Mouse (Mus musculus) embryo, embryonic 11.5 days (tissue): ENCODE results near the gene Tmem151a.

ENCODE experiments used
- DNase-seq: peaks from one replicate; pipeline ENCODE4 v3.0.0-alpha.2; 2012; ENCODE audit warnings: low read depth, low spot score

Gene Tmem151a

DNA sequence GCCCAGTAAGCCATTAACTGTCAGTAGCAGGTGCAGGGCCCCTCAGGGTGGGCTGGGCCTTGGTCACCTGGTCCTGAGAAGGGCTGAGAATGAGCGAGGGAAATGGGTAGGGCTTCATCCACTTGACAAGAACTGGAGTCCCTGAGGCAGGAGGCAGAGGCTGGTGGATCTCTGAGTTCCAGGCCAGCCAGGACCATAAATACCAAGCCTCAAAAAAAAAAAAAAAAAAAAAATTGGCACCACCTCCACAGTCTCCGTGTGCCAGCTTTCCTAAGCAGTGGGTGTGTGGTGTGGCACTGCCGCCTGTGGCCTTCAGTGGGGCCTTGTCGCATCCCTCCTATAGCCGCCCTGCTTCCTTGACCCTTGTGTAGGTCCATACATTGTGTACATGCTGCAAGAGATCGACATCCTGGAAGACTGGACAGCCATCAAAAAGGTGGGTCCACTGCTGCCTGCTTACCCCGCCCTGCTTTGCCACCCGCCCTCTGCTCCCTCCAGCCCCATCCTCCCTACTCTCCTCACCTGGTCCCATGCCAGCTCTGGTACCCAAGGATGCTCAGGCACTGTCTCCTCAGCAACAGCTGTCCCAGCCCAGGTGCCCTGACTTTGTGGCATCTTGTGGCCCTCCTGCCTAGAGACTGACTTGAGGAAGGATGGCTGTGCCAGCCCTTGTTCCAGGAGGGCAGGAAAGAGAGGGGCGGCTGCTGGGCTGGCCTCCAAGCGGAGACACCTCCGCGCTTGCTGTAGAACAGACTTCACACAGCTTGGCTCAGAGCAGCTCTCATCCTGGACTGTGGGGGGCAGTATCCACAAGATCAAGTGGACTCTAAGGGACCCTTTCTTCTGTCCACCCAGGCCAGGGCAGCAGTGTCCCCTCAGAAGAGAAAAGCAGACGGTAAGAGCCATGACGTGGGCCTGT, 36.9 kb downstream of the Tmem151a start:
- DNase-seq: no peak

DNA sequence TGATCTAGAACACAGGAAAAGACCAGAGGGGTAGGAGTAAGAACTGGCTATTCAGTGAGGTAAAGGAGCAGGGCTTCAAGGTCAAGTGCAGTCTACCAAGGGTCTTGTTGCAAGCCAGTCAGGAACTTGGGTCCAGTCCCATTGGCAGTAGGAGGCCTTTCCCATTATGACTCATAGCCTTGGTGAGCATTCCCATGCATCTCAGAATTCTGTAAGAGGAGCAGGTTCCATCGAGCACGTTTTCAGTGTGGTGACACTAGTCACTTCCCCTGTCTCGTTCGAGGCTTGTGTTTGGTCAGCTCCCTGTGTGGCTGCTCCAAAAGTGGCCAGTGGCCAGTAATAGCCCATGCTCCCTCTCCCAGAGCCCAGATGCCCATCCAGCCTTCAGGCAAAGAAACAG, 39.8 kb downstream of the Tmem151a start:
- DNase-seq: no peak

DNA sequence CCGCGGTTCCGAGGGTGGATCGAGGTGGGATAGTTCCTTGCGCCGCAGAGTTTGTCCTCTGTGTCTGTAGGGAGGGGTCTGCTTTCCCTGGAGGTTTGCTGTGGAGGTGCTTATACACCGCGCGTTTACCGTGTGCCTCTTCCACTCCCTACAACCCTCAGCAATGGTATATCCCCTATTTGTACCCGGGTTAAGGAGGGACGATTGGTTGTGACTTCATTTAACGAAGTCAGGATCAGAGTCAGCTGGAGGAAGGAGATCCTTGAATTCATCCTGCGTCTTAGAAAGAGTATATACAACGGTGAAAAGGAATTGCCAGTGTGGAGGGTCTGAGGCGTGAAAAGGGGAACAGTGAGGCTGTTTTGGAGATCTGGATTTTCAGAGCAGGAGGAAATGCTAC, 43.7 kb downstream of the Tmem151a start:
- DNase-seq: no peak

DNA sequence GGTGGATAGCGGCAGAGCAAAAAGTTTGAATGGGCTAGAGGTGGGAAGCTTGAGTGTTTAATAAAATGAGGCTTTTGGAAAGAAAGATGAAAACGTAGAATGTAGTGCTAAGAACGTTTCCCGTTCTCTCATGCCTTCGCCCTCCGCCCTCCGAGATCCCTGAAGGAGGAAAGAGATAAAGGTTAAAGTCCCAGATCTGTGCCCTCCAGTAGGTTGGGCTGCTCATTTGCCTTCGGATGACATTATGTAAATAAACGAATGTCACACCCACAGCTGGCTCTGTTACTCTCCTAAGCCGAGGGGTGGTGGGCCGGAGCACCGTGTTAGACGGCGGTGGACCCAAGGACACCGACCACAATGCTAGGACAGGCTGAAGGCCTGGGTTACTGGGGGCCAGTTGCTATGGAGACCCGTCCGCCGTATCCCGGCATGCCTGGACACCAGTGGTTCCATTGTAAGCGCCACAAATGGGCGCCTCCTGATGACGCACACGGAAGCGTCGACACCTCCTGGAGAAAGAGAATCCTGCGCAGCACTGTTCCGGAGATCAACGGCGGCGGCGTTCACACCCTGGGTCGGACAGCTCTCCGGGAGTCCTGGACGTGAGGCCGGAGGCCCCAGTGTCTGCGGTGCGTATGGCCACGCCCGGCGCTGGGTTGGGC, 44.3 kb downstream of the Tmem151a start, which contains the start of gene Brms1:
Brms1 (plus strand) TSS at position 493 of the 662 bp plus-strand sequence.
- DNase-seq: peak; percentile 90

DNA sequence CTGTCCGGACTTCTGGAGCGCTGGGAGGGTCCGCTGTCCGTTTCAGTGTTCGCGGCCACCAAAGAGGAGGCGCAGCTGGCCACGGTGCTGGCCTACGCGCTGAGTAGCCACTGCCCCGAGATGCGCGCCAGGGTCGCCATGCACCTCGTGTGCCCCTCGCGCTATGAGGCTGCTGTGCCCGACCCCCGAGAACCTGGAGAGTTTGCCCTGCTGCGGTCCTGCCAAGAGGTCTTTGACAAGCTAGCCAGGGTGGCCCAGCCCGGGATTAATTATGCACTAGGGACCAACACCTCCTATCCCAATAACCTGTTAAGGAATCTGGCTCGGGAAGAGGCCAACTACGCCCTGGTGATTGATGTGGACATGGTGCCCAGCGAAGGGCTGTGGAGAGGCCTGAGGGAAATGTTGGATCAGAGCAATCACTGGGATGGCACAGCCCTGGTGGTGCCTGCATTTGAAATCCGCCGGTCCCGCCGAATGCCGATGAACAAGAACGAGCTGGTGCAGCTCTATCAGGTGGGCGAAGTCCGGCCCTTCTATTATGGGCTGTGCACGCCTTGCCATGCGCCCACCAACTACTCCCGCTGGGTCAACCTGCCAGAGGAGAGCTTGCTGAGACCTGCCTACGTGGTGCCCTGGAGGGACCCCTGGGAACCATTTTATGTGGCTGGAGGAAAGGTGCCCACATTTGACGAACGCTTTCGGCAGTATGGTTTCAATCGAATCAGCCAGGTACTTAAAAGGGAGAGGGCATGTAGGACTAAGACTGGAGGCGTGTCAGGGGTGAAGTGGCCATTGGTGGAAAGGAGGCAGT, 45.8 kb downstream of the Tmem151a start:
- DNase-seq: no peak

DNA sequence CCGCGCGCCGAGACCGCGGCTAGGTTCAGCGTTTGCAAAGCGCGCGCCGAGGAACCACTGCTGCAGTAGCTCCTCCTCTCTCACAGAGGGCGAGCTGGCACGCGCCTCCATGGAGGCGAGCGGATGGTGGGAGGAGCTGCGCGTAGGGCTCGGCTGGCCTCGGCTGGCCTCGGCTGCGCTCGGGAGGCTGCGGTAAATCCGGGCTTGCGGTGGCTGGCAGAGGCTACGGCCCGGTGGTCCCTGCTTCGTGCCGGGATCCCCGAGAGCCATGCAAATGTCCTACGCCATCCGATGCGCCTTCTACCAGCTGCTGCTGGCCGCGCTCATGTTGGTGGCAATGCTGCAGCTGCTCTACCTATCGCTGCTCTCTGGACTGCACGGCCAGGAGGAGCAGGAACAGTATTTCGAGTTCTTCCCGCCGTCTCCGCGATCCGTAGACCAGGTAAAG, 46.6 kb downstream of the Tmem151a start, which contains the start of the genes B4gat1 and AC124502.3:
B4gat1 (plus strand) TSS at position 118 of the 448 bp plus-strand sequence.
AC124502.3 (plus strand) TSS at position 183 of the 448 bp plus-strand sequence.
- peak; percentile 82 for DNase-seq

DNA sequence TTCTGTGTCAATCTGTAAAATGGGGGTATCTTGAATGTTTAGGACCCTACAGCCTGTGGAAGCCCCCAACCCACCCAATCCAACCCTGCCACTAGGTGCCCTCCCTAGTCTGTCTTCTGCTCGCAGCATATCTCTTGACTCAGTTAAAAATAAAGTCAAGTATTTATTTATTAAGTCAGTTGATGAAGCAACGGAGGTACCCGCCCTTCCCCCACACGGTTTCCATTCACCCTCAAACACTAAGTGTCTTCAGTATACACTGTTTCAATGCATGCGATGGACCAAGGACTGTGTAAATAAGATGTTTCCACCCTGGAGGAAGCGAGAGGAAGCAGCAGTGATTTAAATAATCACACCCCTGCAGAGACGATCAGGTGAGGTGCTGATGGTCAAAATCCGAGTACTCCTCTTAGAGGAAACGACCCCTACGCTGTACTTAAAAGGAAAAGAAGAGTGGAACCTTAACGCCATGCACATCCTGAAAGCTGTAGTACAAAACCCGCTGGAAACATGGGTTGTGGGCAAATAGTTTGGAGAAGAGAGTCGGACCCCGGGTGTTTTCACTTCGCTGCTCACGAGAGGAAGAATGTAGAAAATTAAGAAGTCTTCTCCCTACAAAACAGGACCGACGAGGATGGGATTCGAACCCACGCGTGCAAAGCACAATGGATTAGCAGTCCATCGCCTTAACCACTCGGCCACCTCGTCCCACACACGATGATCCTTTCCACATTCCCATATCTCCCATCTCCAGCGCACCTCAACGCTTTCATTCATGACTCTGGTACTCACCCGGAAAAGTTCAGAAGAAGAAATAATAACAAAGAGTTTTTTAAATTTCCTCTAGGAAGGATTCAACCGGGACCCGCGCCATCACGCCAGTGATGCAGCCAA, 47.4 kb downstream of the Tmem151a start:
- peak; percentile 85 for DNase-seq

DNA sequence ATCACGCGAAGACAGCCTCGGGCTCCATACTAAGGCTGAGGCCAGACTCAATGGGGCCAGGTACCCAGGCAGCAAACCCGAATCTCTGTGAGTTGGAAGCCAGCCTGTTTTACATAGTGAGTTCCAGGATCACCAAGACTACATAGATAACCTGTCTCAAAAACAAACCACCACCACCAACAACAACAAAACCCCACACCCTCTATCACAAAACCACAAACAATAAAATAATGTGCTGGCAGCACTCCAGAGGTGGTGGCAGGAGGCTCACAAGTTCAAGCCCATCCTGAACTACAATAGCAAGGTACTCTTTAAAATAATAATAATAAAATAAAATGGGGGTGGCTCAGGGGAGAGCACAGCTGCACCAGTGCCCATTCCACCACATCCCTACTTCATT, 48.8 kb downstream of the Tmem151a start:
- DNase-seq: no peak

DNA sequence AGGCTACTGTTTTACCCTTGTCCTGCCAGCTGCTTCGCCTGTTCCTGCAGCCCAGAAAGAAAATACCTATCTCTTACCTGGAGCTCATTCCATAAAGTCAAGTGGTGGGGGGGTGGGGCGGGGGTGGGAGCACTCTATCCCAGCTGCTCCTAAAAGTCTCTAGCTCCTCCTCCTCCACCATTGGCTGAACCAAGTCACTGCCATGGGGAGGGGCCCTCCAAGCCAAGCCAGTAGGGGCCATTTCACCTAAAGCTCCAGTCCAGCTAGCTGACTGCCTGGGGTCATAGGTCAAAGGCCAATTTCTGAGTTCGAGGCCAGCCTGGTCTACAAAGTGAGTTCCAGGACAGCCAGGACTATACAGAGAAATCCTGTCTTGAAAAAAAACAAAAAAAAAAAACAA, 52.6 kb downstream of the Tmem151a start:
- DNase-seq: no peak

DNA sequence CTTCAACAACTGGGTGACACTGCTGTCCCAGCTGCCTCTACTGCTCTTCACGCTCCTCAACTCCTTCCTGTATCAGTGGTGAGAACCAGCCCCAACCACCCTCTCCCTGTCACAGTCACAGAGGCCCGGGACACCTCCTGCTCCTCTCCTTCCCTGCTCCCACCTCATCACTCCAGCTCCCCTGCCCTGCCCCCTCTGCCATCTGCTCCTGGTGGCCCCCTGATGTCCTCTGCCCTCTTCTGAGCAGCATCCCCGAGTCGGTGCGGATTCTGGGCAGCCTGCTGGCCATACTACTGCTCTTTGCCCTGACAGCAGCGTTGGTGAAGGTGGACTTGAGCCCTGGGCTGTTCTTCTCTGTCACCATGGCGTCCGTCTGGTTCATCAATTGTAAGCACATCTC, 59.2 kb downstream of the Tmem151a start:
- DNase-seq: no peak

DNA sequence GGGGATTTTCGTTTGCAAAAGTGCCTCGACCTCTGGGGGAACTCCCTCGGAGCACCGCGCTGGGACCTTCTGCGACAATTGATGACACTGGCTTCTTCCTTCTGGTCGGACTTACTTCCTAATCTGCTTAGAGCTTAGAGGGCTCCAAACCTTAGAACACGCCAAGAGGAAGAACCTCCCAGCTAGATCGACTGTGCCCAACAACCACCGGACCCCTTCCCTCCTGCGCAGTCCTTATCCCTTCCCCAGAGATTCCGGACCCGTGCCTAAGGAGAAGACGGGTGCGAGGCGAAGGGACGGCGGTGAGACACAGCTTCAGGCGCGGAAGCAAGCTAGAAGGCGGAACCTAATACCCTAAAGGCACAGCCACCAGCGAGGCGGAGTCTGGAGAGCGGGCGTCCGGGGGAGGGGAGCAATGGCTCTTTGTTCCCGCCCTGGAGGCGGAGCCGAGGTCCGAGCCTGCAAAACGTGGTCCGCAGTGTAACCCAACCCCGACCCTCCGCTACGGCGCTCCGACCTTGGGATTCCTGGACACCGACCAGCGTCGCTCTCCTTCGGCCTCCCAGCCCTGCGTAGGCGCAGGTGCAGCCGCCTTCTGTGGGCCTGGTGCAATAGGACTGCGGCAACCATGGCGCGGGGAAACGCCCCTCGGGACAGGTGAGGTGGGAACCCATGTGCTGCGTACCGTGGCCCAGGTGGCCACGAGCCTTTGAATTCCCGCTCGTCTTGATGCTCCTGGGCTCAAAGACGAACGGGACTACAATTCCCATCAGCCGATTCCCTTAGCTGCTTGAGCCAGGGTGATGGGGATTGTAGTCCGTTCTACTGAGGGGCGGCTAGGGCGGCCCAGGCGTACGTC, 61.5 kb downstream of the Tmem151a start, which contains the start of gene Slc29a2:
Slc29a2 (plus strand) TSS at position 240 of the 859 bp plus-strand sequence.
- DNase-seq: peak; percentile 89

DNA sequence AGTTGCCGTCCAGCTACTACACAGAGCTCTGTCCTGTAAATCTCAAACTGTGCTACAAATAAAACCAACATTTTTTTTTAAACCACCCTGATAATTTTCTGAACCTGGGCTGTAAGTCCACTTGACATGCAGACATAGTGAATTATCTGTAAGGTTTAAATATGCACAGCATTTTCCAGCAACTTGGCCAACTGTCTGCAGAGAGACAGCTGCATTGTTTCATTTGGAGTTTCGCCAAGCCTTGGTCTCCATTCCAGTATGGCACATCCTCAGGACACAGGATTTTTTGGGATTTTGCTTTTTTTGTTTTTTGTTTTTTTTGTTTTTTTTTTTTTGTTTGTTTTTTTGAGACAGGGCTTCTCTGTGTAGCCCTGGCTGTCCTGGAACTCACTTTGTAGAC, 63.9 kb downstream of the Tmem151a start:
- DNase-seq: no peak
